Mouse (Mus musculus) 3T3-L1 (cell line): ENCODE data around the gene Olfr1564.
"Not testable (repeated sequence)": the region's sequence is repeated elsewhere in the genome, so short reads cannot be mapped to it uniquely, and the experiment has no call there.

Experiments used
- DNase-seq: peaks from one replicate; pipeline ENCODE4 v3.0.0-alpha.2; 2015; ENCODE audit warnings: low read depth, low spot score

Olfr1564 gene

DNA sequence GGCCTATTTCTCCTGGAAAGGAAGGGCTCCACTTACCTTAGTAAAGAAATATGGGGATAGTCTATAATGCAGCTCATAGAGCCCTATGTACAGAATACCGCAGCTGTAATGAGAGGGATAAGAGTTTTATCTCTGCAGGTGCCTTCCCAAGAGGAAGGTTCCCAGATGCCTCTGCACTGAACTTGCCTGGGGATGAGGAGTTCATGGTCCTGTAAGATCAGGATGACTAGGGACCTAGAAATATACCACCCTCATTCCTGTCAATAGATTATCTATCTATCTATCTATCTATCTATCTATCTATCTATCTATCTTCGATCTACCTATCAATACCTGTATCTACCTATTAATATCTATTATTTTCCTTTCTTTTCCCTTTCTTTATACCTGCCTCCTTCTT lies at the start of gene Olfr1564:
Gene Olfr1564 (minus strand): TSS at position 101 of the 400 bp plus-strand sequence.
- DNase-seq: no peak

GRCm38 (mm10) chr17:33268907-33269306 lies 47.4 kb upstream of the Olfr1564 start:
- DNase-seq: no peak

DNA sequence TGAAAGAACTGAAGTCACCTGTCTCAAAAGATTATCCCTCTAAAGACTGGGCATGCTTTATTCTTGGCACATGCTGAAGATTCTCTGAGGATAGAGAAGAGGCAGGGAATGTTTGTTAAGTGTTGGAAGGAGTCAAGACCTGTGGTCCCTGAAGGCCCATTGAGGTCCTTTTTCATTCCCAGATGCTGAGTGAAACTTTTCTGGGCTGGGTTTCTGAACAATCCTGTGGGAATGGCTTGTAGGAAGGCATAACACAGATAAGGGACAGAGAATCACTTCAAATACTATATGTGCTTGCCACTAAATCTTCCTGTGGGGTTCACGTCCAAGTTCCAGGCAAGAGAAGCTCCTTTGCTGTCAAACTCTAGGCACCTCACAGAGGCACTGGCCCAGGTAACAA lies 42.9 kb upstream of the Olfr1564 start, which contains the start of gene Olfr63:
Gene Olfr63 (plus strand): TSS at position 301 of the 400 bp plus-strand sequence.
- DNase-seq: no peak

DNA sequence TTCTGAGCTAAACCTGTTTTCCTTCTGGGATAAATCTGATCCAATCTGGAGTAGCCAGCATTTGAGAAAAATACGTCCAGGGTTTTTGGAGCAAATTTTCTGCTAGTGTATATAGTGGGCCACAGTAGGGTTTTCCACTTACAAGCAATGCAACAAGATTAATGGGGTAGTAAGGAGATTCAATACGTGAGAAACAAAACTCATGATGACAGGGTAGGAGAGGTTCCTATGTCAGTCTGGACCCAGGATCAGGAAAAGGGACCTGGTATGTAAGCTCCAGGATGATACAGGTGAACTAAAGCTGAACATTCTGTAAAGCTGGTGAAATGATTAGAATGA lies 33.8 kb upstream of the Olfr1564 start:
- DNase-seq: not testable (repeated sequence)

- DNase-seq: not testable (repeated sequence)
Observed at GRCm38 (mm10) chr17:33254530-33255318, 33.2 kb upstream of the Olfr1564 start, which contains the start of gene Zfp955a. Zfp955a (minus strand) TSS chr17:33255145.

- DNase-seq: not testable (repeated sequence)
Observed at GRCm38 (mm10) chr17:33236646-33237045, 15.2 kb upstream of the Olfr1564 start.

DNA sequence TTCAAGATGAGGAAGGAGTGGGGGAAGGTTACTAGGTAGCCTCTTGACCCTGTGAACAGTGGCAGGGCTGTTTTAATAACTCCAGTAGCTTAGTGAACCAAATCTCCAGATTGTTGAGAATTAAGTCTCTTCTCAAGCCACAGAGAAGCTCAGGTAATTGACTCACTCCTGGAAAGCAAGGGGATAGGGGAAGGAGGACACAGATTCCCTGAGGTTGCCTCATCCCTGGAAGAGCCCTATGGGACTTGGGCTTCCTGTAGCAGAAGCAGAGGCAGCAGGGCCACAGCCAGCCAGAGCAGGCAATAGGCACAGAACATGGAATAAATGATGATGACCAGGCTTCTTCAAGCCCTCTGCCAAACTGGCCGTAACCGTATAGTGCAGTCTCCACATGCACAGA lies 30.5 kb downstream of the Olfr1564 start, which contains the start of gene Olfr239:
Gene Olfr239 (plus strand): TSS at position 301 of the 400 bp plus-strand sequence.
- DNase-seq: not testable (repeated sequence)

DNA sequence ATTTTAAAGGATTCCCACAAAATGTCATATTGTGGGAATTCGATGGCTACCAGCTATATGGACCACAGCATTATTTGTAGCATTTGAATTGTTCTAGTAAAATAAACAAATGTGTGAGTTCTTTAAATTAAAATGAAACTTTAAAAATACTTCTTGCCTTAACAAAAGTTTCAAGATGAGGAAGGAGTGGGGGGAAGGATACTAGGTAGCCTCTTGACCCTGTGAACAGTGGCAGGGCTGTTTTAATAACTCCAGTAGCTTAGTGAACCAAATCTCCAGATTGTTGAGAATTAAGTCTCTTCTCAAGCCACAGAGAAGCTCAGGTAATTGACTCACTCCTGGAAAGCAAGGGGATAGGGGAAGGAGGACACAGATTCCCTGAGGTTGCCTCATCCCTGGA lies 53.3 kb downstream of the Olfr1564 start, which contains the start of gene Olfr55:
Gene Olfr55 (plus strand): TSS at position 301 of the 400 bp plus-strand sequence.
- not testable (repeated sequence) for DNase-seq
